Mouse (Mus musculus) embryonic stem cell, embryonic (primary cell): ENCODE measurements around the gene Kif15.

Experiments
- CTCF ChIA-PET, 4 experiments: fragments of 300-600 bp in 2 of 4; fragments of 350-600 bp in 2 of 4; sonication (Branson Sonifier 250); formaldehyde crosslinking; loops; one replicate each; lab custom pipeline; 2022; ENCODE audit warnings: inconsistent platforms in 2 of 4; lab: Charles Lee
- POLR2A ChIA-PET, 4 experiments: fragments of 300-600 bp in 2 of 4; fragments of 350-600 bp in 2 of 4; sonication (Branson Sonifier 250); formaldehyde crosslinking; loops; one replicate each; lab custom pipeline; 2022; ENCODE audit warnings: antibody characterized with exemption in 4 of 4, inconsistent platforms in 1 of 4; lab: Charles Lee

Kif15 gene

GRCm38 (mm10) chr9:122950643-122951475 is at the start of gene Kif15, which contains the start of gene 1110059G10Rik:
TSS of gene Kif15 (plus strand) at chr9:122951046.
TSS of gene 1110059G10Rik (minus strand) at chr9:122951000.
- ChIA-PET POLR2A (interaction anchor here in 2 of 4 experiments (0.9 to 1.6 kb wide), 16 partner anchors 8 to 162 kb away, joined by 3 to 12 read pairs (median 3); partner anchors contain the start of genes Exosc7 (in 1 of the 2), Tcaim (in 1 of the 2), Tmem42 (in 1 of the 2) and Zdhhc3 (in 1 of the 2)), CTCF (no interaction called here)

- ChIA-PET CTCF (interaction anchor here in 2 of 4 experiments (0.6 kb wide), 2 partner anchors 151 to 395 kb away, joined by 3 to 6 read pairs; no protein-coding TSS in a partner anchor), POLR2A (interaction anchor here in 1 of 4 experiments (1.0 to 1.2 kb wide), 2 partner anchors 13 to 22 kb away, joined by 3 read pairs; partner anchors contain the start of gene Zfp105)
Measured at GRCm38 (mm10) chr9:122901047-122901446, 49.8 kb upstream of the Kif15 start.

DNA sequence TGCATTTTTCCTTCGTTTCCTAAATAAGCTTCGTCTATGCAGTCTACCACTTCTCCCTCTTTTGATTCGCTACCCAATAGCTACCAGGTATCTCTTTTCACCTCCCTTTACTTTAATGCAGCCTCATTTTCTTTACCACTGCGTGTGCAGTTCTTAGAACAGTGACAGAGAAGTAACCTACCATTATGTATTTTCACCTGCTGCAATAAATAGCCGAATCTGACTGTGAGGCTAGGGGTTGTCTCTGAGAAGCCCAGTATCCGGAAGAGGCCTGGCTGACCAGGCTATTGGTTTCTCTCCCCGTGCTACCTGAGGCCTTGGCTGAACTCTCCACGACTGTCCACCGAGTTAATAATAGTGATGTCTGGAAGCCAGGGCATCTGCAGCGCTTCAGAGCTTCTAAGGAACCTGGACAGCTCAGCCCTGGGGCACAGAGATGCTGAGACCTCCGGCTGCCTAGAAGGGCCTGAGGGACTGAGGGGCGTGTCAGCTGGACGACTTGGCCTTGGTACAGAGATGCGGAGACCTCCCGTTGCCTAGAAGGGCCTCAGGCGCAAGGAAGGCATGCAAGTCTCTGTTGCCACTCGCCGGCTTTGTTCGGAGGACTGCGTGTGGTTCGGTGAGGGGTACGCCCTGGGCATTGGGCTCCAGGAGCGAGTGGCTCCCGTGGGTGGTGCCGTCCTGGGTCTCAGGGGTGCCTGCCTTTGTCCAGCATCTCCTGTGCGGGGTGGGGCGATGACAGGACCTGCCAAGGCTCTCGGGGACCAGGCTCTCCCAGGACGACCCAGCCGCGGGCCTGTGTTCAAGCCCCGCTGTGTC is 47.9 kb upstream of the Kif15 start:
- CTCF ChIA-PET = interaction anchor here in 1 of 4 experiments (0.7 kb wide), 1 partner anchor 166 kb away, joined by 3 read pairs; no protein-coding TSS in a partner anchor
- POLR2A ChIA-PET = interaction anchor here in 3 of 4 experiments (0.6 to 2.3 kb wide), 14 partner anchors 9 to 210 kb away, joined by 3 to 9 read pairs (median 4); partner anchors contain the start of genes Zfp445 (in 2 of the 3), 1110059G10Rik (in 1 of the 3), Exosc7 (in 1 of the 3) and Kif15 (in 1 of the 3)

DNA sequence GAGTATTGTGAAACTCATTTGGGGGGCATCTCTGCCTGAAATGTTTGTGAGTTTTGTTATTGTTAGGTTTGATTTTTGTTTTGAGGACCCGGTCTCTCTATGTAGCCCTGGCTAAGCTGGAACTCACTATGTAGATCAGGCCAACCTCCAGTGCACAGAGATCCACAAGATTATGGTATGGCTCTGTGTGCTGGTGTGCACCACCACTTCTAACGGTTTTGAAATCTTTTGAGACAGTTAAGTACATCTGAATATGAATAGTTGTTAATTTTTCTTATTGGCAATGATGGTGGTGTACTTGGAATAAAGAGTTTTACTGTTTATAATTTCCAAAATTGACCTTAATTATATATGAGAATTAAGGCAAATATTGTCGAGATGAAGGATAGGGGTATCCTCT is 28.4 kb upstream of the Kif15 start:
- CTCF ChIA-PET = interaction anchor here in 1 of 4 experiments (0.8 kb wide), 1 partner anchor 316 kb away, joined by 3 read pairs; no protein-coding TSS in a partner anchor
- POLR2A ChIA-PET = interaction anchor here in 3 of 4 experiments (0.6 to 2.0 kb wide), 8 partner anchors 11 to 758 kb away, joined by 3 to 7 read pairs (median 4); partner anchors contain the start of gene 1110059G10Rik (in 1 of the 3)

DNA sequence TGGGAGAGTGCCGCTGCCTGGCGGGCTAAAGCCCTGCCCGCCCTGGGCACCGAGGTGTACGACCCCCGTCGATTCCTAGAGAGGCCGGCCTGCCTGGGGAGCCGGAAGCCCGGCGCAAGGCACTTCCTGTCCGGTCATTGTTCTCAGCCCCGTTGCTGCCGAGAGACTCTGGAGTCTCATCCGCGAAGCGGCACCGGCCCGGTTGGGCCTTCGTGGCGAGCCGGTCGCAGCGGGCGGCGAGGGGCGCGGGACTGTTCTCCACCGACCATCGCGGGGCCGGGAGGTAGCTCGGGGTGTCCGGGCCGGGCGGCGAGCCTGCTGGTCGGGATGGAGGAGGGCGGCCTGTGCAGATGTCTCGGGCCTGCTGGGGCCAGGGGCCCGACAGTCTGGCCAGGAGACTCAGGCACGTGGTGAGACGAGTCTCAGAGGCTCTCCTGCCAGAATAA is 27.9 kb upstream of the Kif15 start, which contains the start of gene Zfp105:
Gene Zfp105, plus strand, starts transcription at position 137 of the 446 bp plus-strand sequence.
- POLR2A ChIA-PET = interaction anchor here in 3 of 4 experiments (0.5 to 2.0 kb wide), 13 partner anchors 11 to 836 kb away, joined by 3 to 7 read pairs (median 3); partner anchors contain the start of genes 1110059G10Rik (in 1 of the 3), Exosc7 (in 1 of the 3), Tcaim (in 1 of the 3) and Zdhhc3 (in 1 of the 3)
- CTCF ChIA-PET = no interaction called here

- POLR2A ChIA-PET = no interaction called here
- CTCF ChIA-PET = no interaction called here
Measured at GRCm38 (mm10) chr9:122928915-122929314, 21.9 kb upstream of the Kif15 start.

DNA sequence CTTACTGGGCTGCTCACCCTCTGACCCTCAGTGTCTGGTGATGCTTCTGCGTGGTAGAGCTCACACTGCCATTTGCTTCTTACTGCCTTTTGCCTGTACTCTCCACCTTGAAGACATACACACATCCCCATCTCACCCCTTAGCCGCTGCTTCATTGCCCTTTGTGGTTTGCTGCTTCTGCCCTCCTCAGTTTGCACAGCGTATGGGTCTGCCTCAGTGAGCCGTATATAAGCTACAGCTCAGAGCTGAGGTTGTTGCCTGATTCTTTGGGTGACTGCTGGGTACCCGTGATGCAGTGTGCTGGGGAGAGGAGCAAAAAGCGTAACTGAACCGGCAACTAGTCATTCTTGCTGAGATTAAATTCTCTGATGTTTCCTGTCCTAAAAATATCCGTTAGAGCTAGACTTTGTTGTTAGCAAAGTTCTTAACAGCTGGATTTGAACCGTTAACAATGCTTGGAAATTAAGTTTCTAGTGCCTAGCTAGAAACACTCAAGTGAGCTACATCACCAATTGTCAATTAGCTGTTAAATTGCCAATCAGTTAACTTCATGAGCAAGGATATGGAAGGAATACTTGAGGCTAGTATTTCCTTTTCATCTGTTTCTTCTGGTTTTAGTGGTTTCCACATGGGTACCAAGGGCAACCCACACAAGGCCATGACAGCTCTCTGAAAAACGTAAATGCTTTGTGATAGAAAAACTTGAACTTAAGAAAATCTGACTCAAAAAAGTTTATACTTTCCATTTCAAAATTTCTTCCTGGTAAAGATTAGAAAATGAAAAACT is 47.8 kb downstream of the Kif15 start:
- ChIA-PET POLR2A (interaction anchor here in 2 of 4 experiments (0.9 to 1.4 kb wide), 4 partner anchors 9 to 31 kb away, joined by 3 read pairs; no protein-coding TSS in a partner anchor), CTCF (no interaction called here)

DNA sequence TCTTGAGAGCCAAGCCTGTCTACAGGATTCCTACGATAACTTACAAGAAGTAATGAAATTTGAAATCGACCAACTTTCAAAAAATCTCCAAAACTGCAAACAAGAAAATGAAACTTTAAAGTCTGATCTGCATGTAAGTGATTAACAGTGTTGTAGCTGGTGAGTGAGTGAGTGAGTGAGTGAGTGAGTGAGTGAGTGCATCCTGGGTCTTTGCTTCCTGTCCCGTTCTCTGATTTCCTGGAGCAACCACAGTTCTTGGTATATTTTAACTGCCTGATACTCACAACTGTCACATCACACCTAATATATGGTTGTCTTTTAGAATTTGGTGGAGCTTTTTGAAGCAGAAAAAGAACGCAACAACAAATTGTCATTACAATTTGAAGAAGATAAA is 48.3 kb downstream of the Kif15 start:
- CTCF ChIA-PET = no interaction called here
- POLR2A ChIA-PET = interaction anchor here in 2 of 4 experiments (0.7 to 1.4 kb wide), 5 partner anchors 10 to 32 kb away, joined by 3 to 4 read pairs (median 3); no protein-coding TSS in a partner anchor

GRCm38 (mm10) chr9:123004718-123005117 is 53.9 kb downstream of the Kif15 start:
- POLR2A ChIA-PET = interaction anchor here in 2 of 4 experiments (0.5 to 1.0 kb wide), 2 partner anchors 11 to 1624 kb away, joined by 3 read pairs; no protein-coding TSS in a partner anchor

DNA sequence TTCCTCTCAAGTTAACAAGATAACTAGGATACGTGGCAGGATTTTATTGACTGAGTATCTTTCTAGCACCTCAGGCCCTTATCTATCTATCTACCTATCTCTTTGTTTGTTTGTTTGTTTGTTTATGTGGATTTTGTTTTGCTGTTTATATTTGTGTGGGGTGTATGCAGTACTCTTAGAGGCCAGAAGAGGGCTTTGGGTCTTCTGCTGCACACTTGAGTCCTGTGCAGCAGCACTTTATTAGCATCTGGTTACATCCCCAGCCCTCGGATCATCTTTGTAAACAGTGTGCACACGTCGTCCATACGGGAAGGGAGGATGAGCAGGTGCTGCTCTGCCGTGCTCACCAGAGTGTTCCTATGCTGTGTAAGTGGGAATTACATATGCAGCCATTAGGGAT is 55.2 kb downstream of the Kif15 start:
- POLR2A ChIA-PET = no interaction called here
- CTCF ChIA-PET = no interaction called here

More at GRCm38 (mm10) chr9:123004718-123005117, 53.9 kb downstream of the Kif15 start:
- CTCF ChIA-PET = interaction anchor here in 2 of 4 experiments (0.6 to 0.7 kb wide), 2 partner anchors 11 to 13 kb away, joined by 5 to 6 read pairs; no protein-coding TSS in a partner anchor

GRCm38 (mm10) chr9:123020995-123021631 is 70.3 kb downstream of the Kif15 start, which contains the start of gene Tmem42:
TSS of gene Tmem42 (plus strand) at chr9:123021326.
- ChIA-PET CTCF (no interaction called here), POLR2A (interaction anchor here in 3 of 4 experiments (0.6 to 3.3 kb wide), 9 partner anchors 10 to 288 kb away, joined by 3 to 14 read pairs (median 3); partner anchors contain the start of genes Exosc7 (in 2 of the 3) and Zdhhc3 (in 2 of the 3))

GRCm38 (mm10) chr9:123021636-123022379 is 71.0 kb downstream of the Kif15 start:
- CTCF ChIA-PET = no interaction called here

GRCm38 (mm10) chr9:123024201-123024600 is 73.4 kb downstream of the Kif15 start:
- CTCF ChIA-PET = no interaction called here
- POLR2A ChIA-PET = no interaction called here

More at GRCm38 (mm10) chr9:123021636-123022379, 71.0 kb downstream of the Kif15 start:
- POLR2A ChIA-PET = interaction anchor here in 2 of 4 experiments (0.7 to 3.3 kb wide), 8 partner anchors 9 to 91 kb away, joined by 3 to 14 read pairs (median 3); partner anchors contain the start of genes Exosc7 (in 2 of the 2) and Zdhhc3 (in 2 of the 2)

DNA sequence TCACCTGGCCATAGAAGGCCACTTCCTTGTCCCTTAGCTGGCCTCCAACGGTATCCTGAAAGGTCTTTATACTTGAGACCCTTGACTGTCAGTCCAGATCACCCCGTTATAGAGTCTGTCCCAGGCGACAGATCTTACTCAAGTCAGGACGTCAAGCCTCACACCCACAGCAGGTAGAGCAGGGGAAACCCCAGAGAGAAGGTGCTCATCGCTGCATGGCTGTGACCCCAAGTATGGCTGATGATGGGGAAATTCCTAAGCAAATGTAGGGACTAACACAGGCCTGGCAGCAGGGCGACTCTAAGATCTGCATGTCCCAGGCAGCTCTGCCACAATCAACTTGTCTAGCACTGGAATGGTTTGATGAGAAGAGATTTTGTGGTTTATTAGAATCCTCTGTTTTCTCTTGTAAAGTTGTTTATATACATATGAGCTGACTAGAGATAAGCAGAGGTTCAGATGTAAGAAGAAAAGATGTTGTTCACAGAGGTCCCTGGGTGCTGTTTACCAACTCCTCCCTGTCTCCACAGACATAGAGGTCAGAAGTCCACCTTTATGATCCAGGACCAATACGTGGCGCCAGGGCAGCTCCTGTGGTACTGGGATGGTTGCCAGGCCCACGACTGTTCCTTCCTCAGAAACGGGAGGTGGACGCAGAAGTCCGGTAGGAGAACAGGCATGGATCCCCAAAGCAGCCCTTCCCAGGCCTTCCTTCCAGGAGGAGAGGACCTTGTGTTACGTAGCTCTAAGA is 80.8 kb downstream of the Kif15 start:
- CTCF ChIA-PET = interaction anchor here in 2 of 4 experiments (0.6 to 0.7 kb wide), 2 partner anchors 20 to 628 kb away, joined by 3 to 7 read pairs; no protein-coding TSS in a partner anchor
- POLR2A ChIA-PET = interaction anchor here in 3 of 4 experiments (0.7 to 1.2 kb wide), 3 partner anchors 10 to 81 kb away, joined by 3 read pairs; partner anchors contain the start of genes Exosc7 (in 1 of the 3) and Zdhhc3 (in 1 of the 3)

GRCm38 (mm10) chr9:123034426-123034825 is 83.6 kb downstream of the Kif15 start, which contains the start of gene Tgm4:
TSS of gene Tgm4 (plus strand) at chr9:123034726.
- ChIA-PET POLR2A (no interaction called here), CTCF (no interaction called here)
